Mouse (Mus musculus) testis, postnatal 14 days (tissue): ENCODE measurements at regions not wholly inside any gene's neighbourhood (a gene's known extent, or its start where the extent isn't known, plus 50 kb on each side); places are given as distances from the start of the nearest gene placed in this dataset.

ENCODE experiments used
- DNase-seq: peaks from one replicate; pipeline ENCODE4 v3.0.0; 2021; ENCODE audit warnings: low spot score

- no peak for DNase-seq
Observed at GRCm38 (mm10) chr5:74771121-74771520, 68.4 kb upstream of the Lnx1 start.

- DNase-seq: no peak
Observed at GRCm38 (mm10) chr5:74769023-74769422, 66.3 kb upstream of the Lnx1 start.

- no peak for DNase-seq
Observed at GRCm38 (mm10) chr5:74767993-74768392, 65.3 kb upstream of the Lnx1 start.

- DNase-seq: no peak
Observed at GRCm38 (mm10) chr5:74766211-74766610, 63.5 kb upstream of the Lnx1 start.

- no peak for DNase-seq
Observed at GRCm38 (mm10) chr5:74765061-74765767, 62.5 kb upstream of the Lnx1 start.

- DNase-seq: no peak
Observed at GRCm38 (mm10) chr5:74757557-74757956, 54.8 kb upstream of the Lnx1 start.

GRCm38 (mm10) chr5:74752961-74753360 lies 50.2 kb upstream of the Lnx1 start:
- no peak for DNase-seq
